Mouse (Mus musculus) right cerebral cortex, postnatal 10 days (tissue): ENCODE measurements around the gene Gm20388.

Experiments used
- DNase-seq, 2 experiments: peaks; one replicate each; pipeline ENCODE4 v3.0.0; 2021; ENCODE audit warnings: low spot score in 2 of 2

Gm20388 gene

GRCm38 (mm10) chr8:120539775-120540625 lies 629.4 kb downstream of the Gm20388 start:
- peak in 1 of 2 experiments; percentile 36 for DNase-seq

- no peak for DNase-seq
These were observed 632.4 kb downstream of the Gm20388 start for GRCm38 (mm10) chr8:120542995-120543394.

GRCm38 (mm10) chr8:120543416-120544055 lies 632.9 kb downstream of the Gm20388 start:
- peak in 1 of 2 experiments; percentile 58 for DNase-seq

GRCm38 (mm10) chr8:120544155-120544554 lies 633.5 kb downstream of the Gm20388 start:
- DNase-seq, result no peak

GRCm38 (mm10) chr8:120547562-120547961 lies 636.9 kb downstream of the Gm20388 start:
- no peak for DNase-seq

GRCm38 (mm10) chr8:120548313-120548761 lies 637.7 kb downstream of the Gm20388 start:
- DNase-seq, result peak; percentile 78 to 86

- DNase-seq, result peak; percentile 66 to 67
These were observed 638.8 kb downstream of the Gm20388 start for GRCm38 (mm10) chr8:120549321-120549921.

- DNase-seq, result peak in 1 of 2 experiments; percentile 47
These were observed 639.3 kb downstream of the Gm20388 start for GRCm38 (mm10) chr8:120549922-120550321.

GRCm38 (mm10) chr8:120550430-120550829 lies 639.8 kb downstream of the Gm20388 start:
- no peak for DNase-seq

GRCm38 (mm10) chr8:120550937-120551676 lies 640.5 kb downstream of the Gm20388 start:
- peak; percentile 41 to 65 for DNase-seq

GRCm38 (mm10) chr8:120551677-120551980 lies 641.0 kb downstream of the Gm20388 start:
- DNase-seq, result no peak

- DNase-seq, result no peak
These were observed 641.9 kb downstream of the Gm20388 start for GRCm38 (mm10) chr8:120552509-120552908.

- no peak for DNase-seq
These were observed 642.9 kb downstream of the Gm20388 start for GRCm38 (mm10) chr8:120553441-120554123.

- no peak for DNase-seq
These were observed 643.9 kb downstream of the Gm20388 start for GRCm38 (mm10) chr8:120554466-120555039.

- DNase-seq, result no peak
These were observed 645.7 kb downstream of the Gm20388 start for GRCm38 (mm10) chr8:120556198-120556892.

GRCm38 (mm10) chr8:120557170-120557965 lies 646.7 kb downstream of the Gm20388 start:
- DNase-seq, result peak; percentile 84 to 86

- no peak for DNase-seq
These were observed 647.5 kb downstream of the Gm20388 start for GRCm38 (mm10) chr8:120558162-120558561.

GRCm38 (mm10) chr8:120559654-120560053 lies 649.0 kb downstream of the Gm20388 start:
- DNase-seq, result peak; percentile 76 to 81

GRCm38 (mm10) chr8:120560535-120560934 lies 649.9 kb downstream of the Gm20388 start:
- DNase-seq, result no peak
